Mouse (Mus musculus) layer of hippocampus, postnatal 36 days (tissue): ENCODE results near the gene Cela1. TPM values are rescaled to one million over a fixed set of nuclear protein-coding genes. Genes with fewer than 3 reads are reported as not detected.

Source experiments
- DNase-seq, 2 experiments: peaks; one replicate each; pipeline ENCODE4 v3.0.0; 2022
- total RNA-seq, 2 experiments: library from RNA; stranded (reverse); gene quantifications; 2 replicates each; pipeline ENCODE4 v1.2.3; 2021

Cela1 gene
- total RNA-seq, 2 experiments from 2014 or later, result 1.8 to 2.3 TPM

GRCm38 (mm10) chr15:100703913-100704312, 16.2 kb upstream of the Cela1 start:
- no peak for DNase-seq

- no peak for DNase-seq
Measured at GRCm38 (mm10) chr15:100701856-100702255, 14.1 kb upstream of the Cela1 start.

- DNase-seq, result peak; percentile 37 to 48
Measured at GRCm38 (mm10) chr15:100701108-100701507, 13.4 kb upstream of the Cela1 start.

GRCm38 (mm10) chr15:100700424-100700823, 12.7 kb upstream of the Cela1 start:
- DNase-seq, result no peak

- DNase-seq, result no peak
Measured at GRCm38 (mm10) chr15:100699386-100699785, 11.7 kb upstream of the Cela1 start.

- DNase-seq, result no peak
Measured at GRCm38 (mm10) chr15:100698078-100698477, 10.4 kb upstream of the Cela1 start.

GRCm38 (mm10) chr15:100694406-100694805, 6.7 kb upstream of the Cela1 start:
- no peak for DNase-seq

- no peak for DNase-seq
Measured at GRCm38 (mm10) chr15:100691990-100692389, 4.3 kb upstream of the Cela1 start.

GRCm38 (mm10) chr15:100686989-100687388, 732 bp downstream of the Cela1 start:
- DNase-seq, result no peak

GRCm38 (mm10) chr15:100686434-100686833, 1.3 kb downstream of the Cela1 start:
- DNase-seq, result no peak

GRCm38 (mm10) chr15:100685849-100686248, 1.9 kb downstream of the Cela1 start:
- no peak for DNase-seq

GRCm38 (mm10) chr15:100685255-100685654, 2.5 kb downstream of the Cela1 start:
- DNase-seq, result no peak

- no peak for DNase-seq
Measured at GRCm38 (mm10) chr15:100684450-100684849, 3.3 kb downstream of the Cela1 start.

- DNase-seq, result peak; percentile 67 to 72
Measured at GRCm38 (mm10) chr15:100683041-100683440, 4.7 kb downstream of the Cela1 start.

- DNase-seq, result no peak
Measured at GRCm38 (mm10) chr15:100681770-100682169, 6.0 kb downstream of the Cela1 start.

GRCm38 (mm10) chr15:100680381-100680780, 7.3 kb downstream of the Cela1 start:
- no peak for DNase-seq

- DNase-seq, result no peak
Measured at GRCm38 (mm10) chr15:100679005-100679404, 8.7 kb downstream of the Cela1 start.

GRCm38 (mm10) chr15:100678581-100678980, 9.1 kb downstream of the Cela1 start:
- no peak for DNase-seq

GRCm38 (mm10) chr15:100677675-100678074, 10.0 kb downstream of the Cela1 start:
- DNase-seq, result no peak

GRCm38 (mm10) chr15:100676521-100676920, 11.2 kb downstream of the Cela1 start:
- DNase-seq, result no peak

GRCm38 (mm10) chr15:100675486-100675885, 12.2 kb downstream of the Cela1 start:
- no peak for DNase-seq

- DNase-seq, result no peak
Measured at GRCm38 (mm10) chr15:100674566-100674965, 13.2 kb downstream of the Cela1 start.

GRCm38 (mm10) chr15:100673585-100674391, 13.9 kb downstream of the Cela1 start:
- no peak for DNase-seq

GRCm38 (mm10) chr15:100670833-100671232, 16.9 kb downstream of the Cela1 start:
- DNase-seq, result no peak
